Mouse (Mus musculus): ENCODE measurements around the gene Prrc2b.

GRCm38 (mm10) chr2:32181364-32181763 lies 30.5 kb downstream of the Prrc2b start:
- no peak for TF ChIP-seq POLR2A (IDR thresholded peaks at IDR 0.05; ENCODE audit: extremely low read depth, insufficient read depth, low read length)
- TF ChIP-seq CTCF (IDR thresholded peaks at IDR 0.05; ENCODE audit: low read depth, low read length): no peak

Measured in liver, adult 2 months (tissue).